Mouse (Mus musculus) CH12.LX (cell line): Measurements from ENCODE around the gene Asns.

Experiments used
- CHD1 ChIP-seq: IDR thresholded peaks from 2 replicates; pipeline ENCODE4 v1.6.1; 2012; ENCODE audit warnings: low read depth, low read length, improper control_type of control experiment, inconsistent platforms
- CTCF ChIP-seq, 2 experiments: IDR thresholded peaks in 1 of 2; conservative IDR thresholded peaks in 1 of 2; 2 replicates each; pipeline ENCODE4 v1.5.1; 2011 to 2012; ENCODE audit warnings: low read depth in 2 of 2, low read length in 2 of 2, improper control_type of control experiment in 1 of 2, inconsistent platforms in 1 of 2, mild to moderate bottlenecking in 1 of 2, moderate library complexity in 1 of 2
- EP300 ChIP-seq: IDR thresholded peaks from 2 replicates; pipeline ENCODE4 v1.6.1; 2011; ENCODE audit warnings: low read length, improper control_type of control experiment
- GABPA ChIP-seq: IDR thresholded peaks from 2 replicates; pipeline ENCODE4 v1.6.1; 2012; ENCODE audit warnings: low read depth, low read length, improper control_type of control experiment, inconsistent platforms; ENCODE audit not compliant: insufficient replicate concordance
- HCFC1 ChIP-seq: IDR thresholded peaks from 2 replicates; pipeline ENCODE4 v1.6.1; 2012; ENCODE audit warnings: low read depth, mild to moderate bottlenecking, inconsistent platforms, low read length, improper control_type of control experiment
- MAX ChIP-seq: IDR thresholded peaks from 2 replicates; pipeline ENCODE4 v1.6.1; 2011; ENCODE audit warnings: low read length, improper control_type of control experiment
- POLR2A ChIP-seq: IDR thresholded peaks from 2 replicates; pipeline ENCODE4 v1.6.1; 2011; ENCODE audit warnings: low read depth, mild to moderate bottlenecking, improper control_type of control experiment, low read length
- UBTF ChIP-seq: IDR thresholded peaks from 2 replicates; pipeline ENCODE4 v1.6.1; 2012; ENCODE audit warnings: low read depth, mild to moderate bottlenecking, inconsistent platforms, low read length, improper control_type of control experiment, moderate library complexity

DNA sequence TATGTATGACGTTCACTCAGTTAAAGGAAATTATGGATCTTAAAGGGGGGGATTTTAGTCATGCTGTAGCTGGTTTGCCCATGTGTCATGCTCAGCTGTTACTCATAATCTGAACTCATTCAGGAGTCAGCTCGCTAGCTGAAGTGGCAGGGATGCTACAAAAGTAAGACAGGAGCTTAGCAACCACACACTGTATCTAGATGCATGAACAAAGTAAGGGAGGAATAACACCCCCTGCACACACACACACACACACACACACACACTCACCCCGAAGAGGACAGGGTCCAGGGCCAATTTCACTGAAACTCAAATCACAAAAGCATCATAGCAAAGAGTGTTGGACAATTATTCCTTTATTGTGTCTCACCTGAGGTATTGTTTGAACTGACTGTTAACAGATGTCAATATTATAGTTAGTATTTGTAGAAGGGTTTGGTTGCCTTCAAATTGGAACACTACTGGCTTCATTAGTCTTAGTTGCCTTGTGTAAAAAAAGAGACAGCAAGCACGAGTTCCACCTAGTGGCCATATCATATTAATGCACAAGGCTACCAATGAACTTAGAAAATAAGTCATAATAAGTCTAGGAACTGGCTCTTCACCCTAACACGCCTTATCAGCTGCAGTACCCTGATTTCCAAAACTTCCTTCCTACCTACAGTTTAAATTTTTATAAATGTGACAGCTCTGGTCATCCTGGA lies 32.5 kb downstream of the Asns start:
- TF ChIP-seq EP300, result no peak
- no peak for TF ChIP-seq CHD1
- no peak for TF ChIP-seq HCFC1
- no peak for TF ChIP-seq POLR2A
- TF ChIP-seq CTCF (conservative IDR thresholded peaks at IDR 0.05 in 1 of 2, IDR thresholded peaks at IDR 0.05 in 1 of 2; ENCODE audit: low read depth in 2 of 2, low read length in 2 of 2), result peak; percentile 50 to 77; a peak in 3 of 4 replicates
- TF ChIP-seq MAX, result no peak
- no peak for TF ChIP-seq UBTF
- no peak for TF ChIP-seq GABPA
